Mouse (Mus musculus) stomach, postnatal 0 days (tissue): Measurements from ENCODE around the gene Pigv.

ENCODE experiments used
- CTCF ChIP-seq: IDR thresholded peaks from 2 replicates; pipeline ENCODE4 v1.5.1; 2016; ENCODE audit warnings: antibody characterized with exemption, low read depth, mild to moderate bottlenecking, moderate library complexity
- EP300 ChIP-seq: optimal IDR thresholded peaks from 2 replicates; pipeline ENCODE3; 2016; ENCODE audit warnings: antibody characterized with exemption

DNA sequence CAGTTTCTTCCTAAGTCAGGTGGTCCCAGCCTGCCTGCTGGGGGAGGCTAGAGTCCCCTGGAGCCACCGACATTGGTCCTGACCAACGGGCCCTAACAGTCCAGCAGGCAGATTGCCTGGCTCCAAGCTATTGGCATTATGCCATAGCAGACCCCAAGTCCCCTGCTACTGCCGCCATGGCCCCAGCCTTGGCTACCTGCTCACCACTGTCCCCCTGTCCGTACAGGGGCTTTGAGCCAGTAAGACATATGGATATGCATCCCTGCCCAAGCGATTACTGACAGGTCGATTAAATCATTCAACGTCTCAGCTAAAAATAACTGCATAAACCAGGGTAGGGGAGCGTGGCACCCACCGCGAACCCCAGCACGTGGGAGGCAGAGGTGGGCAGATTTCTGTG is 54.5 kb downstream of the Pigv start:
- TF ChIP-seq CTCF (no peak), EP300 (no peak)
